Mouse (Mus musculus) neural tube, embryonic 15.5 days (tissue): ENCODE results near the gene B3glct. TPM values are rescaled to one million over a fixed set of nuclear protein-coding genes. Genes with fewer than 3 reads are reported as not detected.

Experiments
- ATAC-seq: fragments of 200-750 bp; cut with Nextera tagmentation; 2 replicates; pipeline ENCODE4 v1.8.0; 2017; ENCODE audit warnings: mild to moderate bottlenecking, moderate TSS enrichment, moderate library complexity; ENCODE audit not compliant: low FRiP score
- H3K27ac ChIP-seq: fragments of 300-500 bp; sonication (generic); replicated peaks from 2 replicates; pipeline ENCODE4 v1.5.1; 2015; ENCODE audit warnings: mild to moderate bottlenecking, inconsistent platforms
- H3K27me3 ChIP-seq: fragments of 300-500 bp; sonication (generic); replicated peaks from 2 replicates; pipeline ENCODE4 v1.6.1; 2015; ENCODE audit warnings: inconsistent platforms
- H3K36me3 ChIP-seq: fragments of 300-500 bp; sonication (generic); 2 replicates; pipeline ENCODE4 v1.6.1; 2015; ENCODE audit warnings: inconsistent platforms
- H3K4me1 ChIP-seq: fragments of 300-500 bp; sonication (generic); 2 replicates; pipeline ENCODE4 v1.6.1; 2015; ENCODE audit warnings: inconsistent platforms
- H3K4me2 ChIP-seq: fragments of 300-500 bp; sonication (generic); 2 replicates; pipeline ENCODE4 v1.6.1; 2015; ENCODE audit warnings: inconsistent platforms, mild to moderate bottlenecking, moderate library complexity
- H3K4me3 ChIP-seq: fragments of 300-500 bp; sonication (generic); replicated peaks from 2 replicates; pipeline ENCODE4 v1.5.1; 2015; ENCODE audit warnings: mild to moderate bottlenecking, inconsistent platforms
- H3K9ac ChIP-seq: fragments of 300-500 bp; sonication (generic); replicated peaks from 2 replicates; pipeline ENCODE4 v1.6.1; 2015; ENCODE audit warnings: mild to moderate bottlenecking, inconsistent platforms
- H3K9me3 ChIP-seq: fragments of 300-500 bp; sonication (generic); replicated peaks from 2 replicates; pipeline ENCODE4 v1.6.1; 2016; ENCODE audit warnings: inconsistent platforms
- WGBS: fragments of 180-500 bp; shearing (Covaris S2); methylation state at CpG from one replicate; pipeline ENCODE4 v1.1.7; 2015; ENCODE audit warnings: mixed read lengths; 5-methylcytosine and 5-hydroxymethylcytosine counted together
- polyA plus RNA-seq: library from polyadenylated mRNA; unstranded; fragments of >200 nt; fragmentation: Nextera tagmentation; extraction: Ambion mirVana; gene quantifications from 2 replicates; pipeline ENCODE4 v1.2.1, GENCODE M21; 2015

The B3glct gene
- polyA plus RNA-seq, 1 experiment from 2014 or later = 14.6 TPM

GRCm38 (mm10) chr5:149679362-149679761, 1.3 kb downstream of the B3glct start:
- WGBS = 7% methylated on average over 12 of the region's 12 CpGs
- Histone ChIP-seq H3K9me3 (no peaks in the 10 kb centered on the region), H3K9ac (peak overlapping the region; percentile 68), H3K4me1 (peaks cover 14% of the 10 kb centered on the region), H3K36me3 (no peaks in the 10 kb centered on the region), H3K4me2 (peak overlapping the region; percentile 98), H3K4me3 (peak overlapping the region; percentile 78), H3K27me3 (no peaks in the 10 kb centered on the region), H3K27ac (no peak overlapping the region)
- ATAC-seq = no peak

- WGBS = 51% methylated on average over 7 of the region's 7 CpGs
- H3K4me3 ChIP-seq = no peak overlapping the region
- peak overlapping the region; percentile 98 for H3K4me2 ChIP-seq
- H3K4me1 ChIP-seq = peaks cover 14% of the 10 kb centered on the region
- H3K27ac ChIP-seq = no peak overlapping the region
- no peak for ATAC-seq
- H3K9me3 ChIP-seq = no peaks in the 10 kb centered on the region
- H3K36me3 ChIP-seq = no peaks in the 10 kb centered on the region
- no peak overlapping the region for H3K9ac ChIP-seq
- H3K27me3 ChIP-seq = no peaks in the 10 kb centered on the region
These were observed 1.9 kb downstream of the B3glct start for GRCm38 (mm10) chr5:149679886-149680285.

DNA sequence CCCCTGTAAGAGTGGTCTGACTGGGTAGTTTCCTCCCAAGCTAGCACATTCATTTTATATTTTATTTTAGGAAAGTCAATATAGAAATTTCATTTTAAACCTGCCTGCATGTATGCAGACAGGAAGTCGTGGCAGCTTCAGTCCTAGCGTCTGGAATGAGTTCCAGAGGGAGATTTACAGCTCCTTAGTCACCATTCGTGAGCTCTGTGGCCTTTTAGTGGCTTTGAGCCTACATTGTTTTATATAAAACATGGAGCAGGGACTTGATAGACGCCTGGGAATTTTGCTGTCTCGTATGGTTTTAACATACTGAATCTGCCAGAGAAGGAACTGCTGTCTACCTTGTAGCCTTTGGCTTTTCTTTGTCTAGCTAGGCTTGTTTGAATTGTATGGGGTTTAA, 2.9 kb downstream of the B3glct start:
- Histone ChIP-seq H3K4me3 (no peak overlapping the region), H3K9ac (no peak overlapping the region), H3K4me2 (no peak overlapping the region), H3K4me1 (peaks cover 14% of the 10 kb centered on the region), H3K9me3 (no peaks in the 10 kb centered on the region), H3K36me3 (no peaks in the 10 kb centered on the region), H3K27me3 (no peaks in the 10 kb centered on the region), H3K27ac (no peak overlapping the region)
- 41% methylated on average over 5 of the region's 5 CpGs for WGBS
- ATAC-seq = no peak

- H3K27ac ChIP-seq = no peak overlapping the region
- no peaks in the 10 kb centered on the region for H3K9me3 ChIP-seq
- ATAC-seq = no peak
- no peak overlapping the region for H3K9ac ChIP-seq
- no peaks in the 10 kb centered on the region for H3K27me3 ChIP-seq
- peaks cover 11% of the 10 kb centered on the region; the same call in 1 of the 2 replicates for H3K4me1 ChIP-seq
- H3K4me3 ChIP-seq = no peak overlapping the region
- H3K4me2 ChIP-seq = no peak overlapping the region
- 77% methylated on average over 5 of the region's 5 CpGs for WGBS
- H3K36me3 ChIP-seq = no peaks in the 10 kb centered on the region
These were observed 11.8 kb downstream of the B3glct start for GRCm38 (mm10) chr5:149689860-149690259.

- no peaks in the 10 kb centered on the region for H3K27me3 ChIP-seq
- 82% methylated on average over 11 of the region's 11 CpGs for WGBS
- H3K9me3 ChIP-seq = no peaks in the 10 kb centered on the region
- no peak overlapping the region for H3K27ac ChIP-seq
- H3K9ac ChIP-seq = no peak overlapping the region
- H3K4me3 ChIP-seq = no peak overlapping the region
- peaks cover 4% of the 10 kb centered on the region; the same call in 1 of the 2 replicates for H3K36me3 ChIP-seq
- no peak overlapping the region for H3K4me2 ChIP-seq
- ATAC-seq = no peak
- H3K4me1 ChIP-seq = peaks cover 14% of the 10 kb centered on the region; the same call in 1 of the 2 replicates
These were observed 14.5 kb downstream of the B3glct start for GRCm38 (mm10) chr5:149692548-149692947.

DNA sequence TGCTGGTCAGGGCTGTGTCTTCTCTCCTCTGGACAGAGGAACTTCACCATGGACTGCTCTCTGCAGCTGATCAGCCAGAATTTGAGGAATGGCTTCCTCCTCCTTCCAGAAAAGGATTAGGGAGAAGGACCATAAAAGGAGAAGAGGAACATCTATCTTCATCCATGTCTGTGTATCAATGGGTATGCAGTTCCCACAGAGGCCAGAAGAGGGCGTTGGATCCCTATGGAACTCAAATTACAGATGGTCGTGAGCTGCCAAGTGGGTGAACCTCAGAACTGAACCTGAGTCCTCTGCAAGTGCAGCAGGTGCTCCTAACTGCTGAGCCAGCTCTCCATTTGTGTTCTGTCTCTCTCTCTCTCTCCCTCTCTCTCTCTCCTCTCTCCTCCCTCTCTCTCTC, 15.2 kb downstream of the B3glct start:
- Histone ChIP-seq H3K27me3 (no peaks in the 10 kb centered on the region), H3K27ac (no peak overlapping the region), H3K4me3 (no peak overlapping the region), H3K9me3 (no peaks in the 10 kb centered on the region), H3K9ac (no peak overlapping the region), H3K4me1 (peaks cover 14% of the 10 kb centered on the region; the same call in 1 of the 2 replicates), H3K4me2 (no peak overlapping the region), H3K36me3 (peaks cover 4% of the 10 kb centered on the region; the same call in 1 of the 2 replicates)
- ATAC-seq = no peak
- 82% methylated on average over 2 of the region's 2 CpGs for WGBS

GRCm38 (mm10) chr5:149693968-149694367, 15.9 kb downstream of the B3glct start:
- Histone ChIP-seq H3K27ac (no peak overlapping the region), H3K27me3 (no peaks in the 10 kb centered on the region), H3K4me3 (no peak overlapping the region), H3K4me2 (no peak overlapping the region), H3K9ac (no peak overlapping the region), H3K9me3 (no peaks in the 10 kb centered on the region), H3K36me3 (peaks cover 4% of the 10 kb centered on the region; the same call in 1 of the 2 replicates), H3K4me1 (peaks cover 14% of the 10 kb centered on the region; the same call in 1 of the 2 replicates)
- ATAC-seq = no peak
- 85% methylated on average over 3 of the region's 3 CpGs for WGBS

GRCm38 (mm10) chr5:149695077-149695750, 17.2 kb downstream of the B3glct start:
- WGBS = 78% methylated on average over 18 of the region's 18 CpGs
- no peak for ATAC-seq
- Histone ChIP-seq H3K27me3 (no peaks in the 10 kb centered on the region), H3K4me3 (no peak overlapping the region), H3K9me3 (no peaks in the 10 kb centered on the region), H3K27ac (no peak overlapping the region; the same call in 1 of the 2 replicates), H3K4me2 (no peak overlapping the region), H3K4me1 (peaks cover 10% of the 10 kb centered on the region; the same call in 1 of the 2 replicates), H3K9ac (no peak overlapping the region), H3K36me3 (peaks cover 4% of the 10 kb centered on the region; the same call in 1 of the 2 replicates)

GRCm38 (mm10) chr5:149702770-149703169, 24.7 kb downstream of the B3glct start:
- no peak for ATAC-seq
- no peak overlapping the region for H3K27ac ChIP-seq
- no peak overlapping the region for H3K4me2 ChIP-seq
- no peaks in the 10 kb centered on the region for H3K36me3 ChIP-seq
- no peaks in the 10 kb centered on the region for H3K9me3 ChIP-seq
- H3K27me3 ChIP-seq = no peaks in the 10 kb centered on the region
- H3K4me3 ChIP-seq = no peak overlapping the region
- H3K4me1 ChIP-seq = no peaks in the 10 kb centered on the region
- H3K9ac ChIP-seq = no peak overlapping the region

DNA sequence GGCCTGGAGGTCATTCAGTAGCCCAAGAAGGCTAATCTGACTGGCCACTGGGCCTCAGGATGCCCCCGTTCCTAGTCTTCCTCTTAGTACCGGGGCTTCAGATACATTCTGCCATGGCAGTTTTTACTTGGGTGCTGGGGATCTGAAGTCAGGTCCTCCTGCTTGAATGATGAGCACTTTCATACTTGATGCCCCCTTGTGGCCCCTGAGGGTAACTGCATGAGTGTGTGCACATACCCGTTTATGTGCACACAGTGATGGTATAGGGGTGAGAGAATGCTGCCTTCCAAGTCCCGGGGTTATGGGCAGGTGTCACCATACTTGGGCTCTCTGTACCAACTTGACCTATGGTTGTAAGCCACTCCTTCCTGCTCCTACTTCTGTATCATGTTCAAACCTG, 33.5 kb downstream of the B3glct start:
- Histone ChIP-seq H3K27ac (no peak overlapping the region), H3K36me3 (no peaks in the 10 kb centered on the region), H3K9ac (no peak overlapping the region), H3K4me3 (no peak overlapping the region), H3K4me2 (no peak overlapping the region), H3K4me1 (peaks cover 21% of the 10 kb centered on the region), H3K27me3 (no peaks in the 10 kb centered on the region), H3K9me3 (no peaks in the 10 kb centered on the region)
- WGBS = over 99% methylated on average over 4 of the region's 4 CpGs
- ATAC-seq = no peak

DNA sequence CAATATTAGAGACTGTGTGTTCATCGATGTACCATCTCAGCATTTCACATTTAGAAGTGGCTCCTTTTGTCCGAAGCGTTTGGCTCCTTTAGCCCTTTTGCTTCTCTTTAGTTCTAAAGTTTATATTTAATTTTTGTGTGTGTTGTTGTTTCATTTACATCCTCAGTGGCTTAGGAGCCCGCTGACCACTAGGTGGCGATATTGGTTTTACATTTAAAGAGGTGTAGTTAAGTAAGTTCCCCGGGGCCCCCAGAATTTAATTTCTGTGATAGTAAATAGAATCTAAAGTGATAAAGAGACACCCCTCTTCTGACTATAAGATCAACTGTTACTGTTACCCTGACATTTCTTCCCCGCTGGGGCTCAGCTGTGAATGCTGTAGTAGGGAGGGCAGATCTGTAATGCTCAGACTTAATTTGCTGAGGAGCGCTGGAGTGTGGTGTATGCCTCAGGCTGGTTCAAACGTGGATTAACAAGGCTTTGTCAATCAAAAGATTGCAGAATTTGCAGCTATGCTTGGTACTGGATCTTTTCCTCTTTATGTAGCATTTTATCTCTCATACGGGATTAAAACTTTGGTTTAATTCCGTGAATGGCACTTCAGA, 35.2 kb downstream of the B3glct start:
- H3K4me3 ChIP-seq = no peak overlapping the region
- H3K27ac ChIP-seq = peak overlapping the region; percentile 60; the same call in 1 of the 2 replicates
- no peaks in the 10 kb centered on the region for H3K9me3 ChIP-seq
- no peak overlapping the region for H3K9ac ChIP-seq
- peak; percentile 62; the same call in 1 of the 2 replicates for ATAC-seq
- peak overlapping the region; percentile 31; the same call in 1 of the 2 replicates for H3K4me2 ChIP-seq
- WGBS = 42% methylated on average over 11 of the region's 11 CpGs
- H3K36me3 ChIP-seq = no peaks in the 10 kb centered on the region
- no peaks in the 10 kb centered on the region for H3K27me3 ChIP-seq
- H3K4me1 ChIP-seq = peaks cover 21% of the 10 kb centered on the region

DNA sequence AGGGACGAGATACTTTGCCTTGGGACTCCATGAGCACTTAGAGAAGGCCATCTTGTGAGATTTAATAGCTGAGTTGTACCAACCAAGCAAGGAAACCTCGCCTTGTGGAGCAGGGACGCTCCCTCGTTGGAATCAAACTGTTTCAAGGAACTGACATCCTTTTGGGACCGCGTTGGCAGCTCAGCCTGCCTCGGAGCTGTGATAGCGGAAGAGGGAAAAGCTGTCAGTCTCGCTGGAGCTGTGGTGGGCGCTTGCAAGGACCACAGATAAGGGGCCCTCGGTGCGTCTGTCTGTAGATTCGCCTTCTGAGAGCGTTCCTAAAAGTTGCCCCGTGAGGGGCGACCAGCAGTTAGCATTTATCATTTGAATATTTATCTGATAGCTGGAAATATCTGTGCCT, 35.8 kb downstream of the B3glct start:
- no peak overlapping the region for H3K4me3 ChIP-seq
- WGBS = 62% methylated on average over 16 of the region's 16 CpGs
- H3K27ac ChIP-seq = peak overlapping the region; percentile 60
- H3K9ac ChIP-seq = no peak overlapping the region
- peak overlapping the region; percentile 31; the same call in 1 of the 2 replicates for H3K4me2 ChIP-seq
- H3K9me3 ChIP-seq = no peaks in the 10 kb centered on the region
- H3K36me3 ChIP-seq = no peaks in the 10 kb centered on the region
- peak; percentile 25; the same call in 1 of the 2 replicates for ATAC-seq
- H3K27me3 ChIP-seq = no peaks in the 10 kb centered on the region
- peaks cover 21% of the 10 kb centered on the region for H3K4me1 ChIP-seq
